Comparison of ENCODE assay signal across 31 mouse cellular contexts in the genomic region with DNA sequence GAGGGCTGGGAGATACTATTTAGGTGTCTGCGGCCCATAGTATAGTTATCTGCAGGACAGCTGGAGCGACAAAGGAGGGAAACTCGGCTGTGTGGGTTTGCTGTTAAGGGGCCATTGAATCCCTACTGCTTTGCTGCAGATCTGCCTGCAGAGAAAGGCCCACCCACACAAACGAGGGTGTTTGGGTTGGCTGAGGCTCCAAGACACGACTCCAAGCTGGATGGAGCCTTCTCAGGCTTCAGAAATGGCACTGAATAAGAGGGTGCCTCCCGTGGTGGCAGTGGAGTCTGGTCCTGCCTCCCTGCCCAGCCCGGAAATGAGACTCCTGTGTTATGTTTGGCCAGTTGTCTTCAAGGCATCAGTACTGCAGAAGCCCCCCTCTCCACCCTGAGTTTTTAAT. TPM values are rescaled to one million over a fixed set of nuclear protein-coding genes. Genes with fewer than 3 reads are reported as not detected.
DNase-seq lines count a peak whose midpoint lies in the region; ATAC-seq lines count a peak whose summit lies in the region.
"Had no signal": no experiment of that assay in that cellular context is flagged by ENCODE, and none has a peak within 500 bp of the region (broad histone marks: within the 10 kb centered on the region; RNA-seq: fewer than 3 reads in every experiment).

No protein-coding gene starts in this region.

- no peak overlapping the region for H3K4me2 ChIP-seq in heart, embryonic 15.5 days
- H3K4me2 ChIP-seq: embryonic facial prominence, embryonic 15.5 days; liver, embryonic 15.5 days; lung, embryonic 15.5 days; neural tube, embryonic 12.5 days had no signal

- intact Hi-C loops in heart, postnatal 10 days (cut with DNase I): no loop called here

- no peaks in the 10 kb centered on the region for H3K27me3 ChIP-seq in heart, embryonic 15.5 days
- H3K27me3 ChIP-seq: embryonic facial prominence, embryonic 15.5 days; liver, embryonic 15.5 days; lung, embryonic 15.5 days; neural tube, embryonic 12.5 days had no signal

- WGBS in heart, embryonic 15.5 days: 25% methylated on average over 7 of the region's 7 CpGs

- no peaks in the 10 kb centered on the region for H3K4me1 ChIP-seq in heart, embryonic 15.5 days (replicated peaks)
- H3K4me1 ChIP-seq: liver, embryonic 15.5 days; lung, embryonic 15.5 days; neural tube, embryonic 12.5 days had no signal

- no peak overlapping the region for H3K4me3 ChIP-seq in heart, embryonic 15.5 days
- H3K4me3 ChIP-seq: embryonic facial prominence, embryonic 15.5 days; layer of hippocampus, adult 2 months; liver, embryonic 15.5 days; lung, embryonic 15.5 days; neural tube, embryonic 12.5 days had no signal

- DNase-seq in heart, postnatal 10 days: no peak
- peak; percentile 8 for DNase-seq in urinary bladder, adult 2 months (ENCODE audit: low spot score)
- no peak for DNase-seq in urinary bladder, postnatal 4 days (ENCODE audit: low spot score in 2 of 2)
- peak; percentile 51 to 59 for DNase-seq in right cerebral cortex, adult 2 months (ENCODE audit: low spot score in 2 of 2)
- DNase-seq in adrenal gland, postnatal 14 days: no peak
- no peak for DNase-seq in kidney, adult 18-20 months
- DNase-seq: adrenal gland, adult 8-10 months; B cell, adult 2 months; cerebellum, adult 8-10 months; cerebellum, postnatal 36 days; embryo, embryonic 11 days; gastrocnemius, postnatal 36 days; kidney, postnatal 25 days; midbrain, embryonic 14.5 days; retina, postnatal 1 day; spleen, adult 18-20 months had no signal

- peak; percentile 27; the same call in 1 of the 2 replicates for ATAC-seq in heart, embryonic 15.5 days (replicated peaks; ENCODE audit: insufficient number of reproducible peaks, insufficient read depth, low FRiP score, low read depth)
- ATAC-seq: forebrain, embryonic 14.5 days; hindbrain, postnatal 0 days; intestine, embryonic 16.5 days; Patski had no signal

- H3K9me3 ChIP-seq in heart, embryonic 15.5 days (replicated peaks): no peaks in the 10 kb centered on the region
- H3K9me3 ChIP-seq: embryonic facial prominence, embryonic 15.5 days; G1E; liver, embryonic 15.5 days; lung, embryonic 15.5 days; neural tube, embryonic 12.5 days had no signal

- no peak overlapping the region for H3K9ac ChIP-seq in heart, embryonic 15.5 days
- H3K9ac ChIP-seq: embryonic facial prominence, embryonic 15.5 days; liver, embryonic 15.5 days; lung, embryonic 15.5 days; neural tube, embryonic 12.5 days had no signal

- no peaks in the 10 kb centered on the region for H3K36me3 ChIP-seq in heart, embryonic 15.5 days
- H3K36me3 ChIP-seq: embryonic facial prominence, embryonic 15.5 days; G1E; liver, embryonic 15.5 days; lung, embryonic 15.5 days; neural tube, embryonic 12.5 days had no signal

- no peak overlapping the region for H3K27ac ChIP-seq in heart, embryonic 15.5 days
- H3K27ac ChIP-seq: embryonic facial prominence, embryonic 15.5 days; hindbrain, postnatal 0 days; layer of hippocampus, adult 2 months; liver, embryonic 15.5 days; lung, embryonic 15.5 days; neural tube, embryonic 12.5 days had no signal

RNA-seq across cellular contexts. Expression of gene Sept5, which starts 12.5 kb away (rescaled TPM):
- 8.1 and 14.8 TPM in 2 replicates for polyA plus RNA-seq in heart, embryonic 15.5 days (2015; fragmentation: Nextera tagmentation; extraction: Ambion mirVana)
- 10 to 100 TPM; 11.3 to 11.6 TPM for total RNA-seq in heart, postnatal 10 days (2021)
- polyA plus RNA-seq in urinary bladder, adult 2 months (2012; rRNA removed): 44.7 and 46.4 TPM in 2 replicates
- 12.1 and 15.2 TPM in 2 replicates for total RNA-seq in adrenal gland, postnatal 14 days (2021)
- polyA plus RNA-seq: G1E had no signal

RNA-seq across cellular contexts. Expression of gene Gm49601, which starts 16.1 kb away (rescaled TPM):
- 0.94 and 1.4 TPM in 2 replicates for polyA plus RNA-seq in heart, embryonic 15.5 days (2015; fragmentation: Nextera tagmentation; extraction: Ambion mirVana)
- total RNA-seq in heart, postnatal 10 days (2021): 1 to 10 TPM; 2.2 to 4.1 TPM
- 11.8 and 15.0 TPM in 2 replicates for polyA plus RNA-seq in urinary bladder, adult 2 months (2012; rRNA removed)
- 3.4 and 4.5 TPM in 2 replicates for total RNA-seq in adrenal gland, postnatal 14 days (2021)
- total RNA-seq: megakaryocyte-erythroid progenitor cell, adult 5-6 weeks had no signal
- polyA plus RNA-seq: G1E; thymus, postnatal 0 days had no signal

RNA-seq across cellular contexts. Expression of gene Gp1bb, which starts 20.1 kb away (rescaled TPM):
- polyA plus RNA-seq in heart, embryonic 15.5 days (2015; fragmentation: Nextera tagmentation; extraction: Ambion mirVana): 3.7 and 3.8 TPM in 2 replicates
- 1 to 10 TPM in 1 of 2 experiments, under 1 TPM in 1; 0.77 to 1.2 TPM for total RNA-seq in heart, postnatal 10 days (2021)
- 0.55 and 0.59 TPM in 2 replicates for polyA plus RNA-seq in urinary bladder, adult 2 months (2012; rRNA removed)
- 0.41 TPM in 2 replicates for total RNA-seq in adrenal gland, postnatal 14 days (2021)
- total RNA-seq: adrenal gland, adult 8-10 months; CH12.LX; gastrocnemius, adult 18-20 months; gastrocnemius, postnatal 36 days had no signal

RNA-seq across cellular contexts. Expression of gene Tbx1, which starts 51.8 kb away (rescaled TPM):
- polyA plus RNA-seq in heart, embryonic 15.5 days (2015; fragmentation: Nextera tagmentation; extraction: Ambion mirVana): 0.66 and 1.5 TPM in 2 replicates
- 1 to 10 TPM in 1 of 2 experiments, under 1 TPM in 1; 0.57 to 1.1 TPM for total RNA-seq in heart, postnatal 10 days (2021)
- polyA plus RNA-seq in urinary bladder, adult 2 months (2012; rRNA removed): 2.0 and 4.1 TPM in 2 replicates
- 2.5 TPM in 1 of 2 replicates, not detected in the other for total RNA-seq in adrenal gland, postnatal 14 days (2021)
- total RNA-seq: adrenal gland, adult 8-10 months; megakaryocyte-erythroid progenitor cell, adult 5-6 weeks had no signal
- polyA plus RNA-seq: G1E had no signal

Comparison
In these comparisons a context has a peak if more than half of its experiments do, and no peak if none do; other contexts are left out.
1. DNase-seq: peak in urinary bladder, adult 2 months (single experiment) and right cerebral cortex, adult 2 months (2 of 2); none in heart, postnatal 10 days (0 of 2), urinary bladder, postnatal 4 days (0 of 2), adrenal gland, postnatal 14 days (single experiment) and kidney, adult 18-20 months (single experiment).